1 mouse cellular context compared by ENCODE assay signal in genomic region chr19:5488878-5489571, GRCm38 (mm10).
TF ChIP-seq lines count a peak whose summit lies in the region.

No protein-coding gene starts in this region.

TF ChIP-seq in MEL, 35 proteins besides CTCF, POLR2A, EP300 and RAD21 (continued from another document):
- TF ChIP-seq NELFE (IDR thresholded peaks at IDR 0.05; ENCODE audit: low read depth, low read length) (peak; percentile 83), UBTF (IDR thresholded peaks at IDR 0.05; ENCODE audit: borderline replicate concordance, insufficient read depth, low read depth, low read length) (no peak), POLR2AphosphoS5 (IDR thresholded peaks at IDR 0.05; ENCODE audit: borderline replicate concordance, low read depth, low read length) (0 out of 2 replicates have a peak, but pooled peaks have one; percentile 65), ZNF384 (IDR thresholded peaks at IDR 0.05; ENCODE audit: low read depth, low read length) (no peak), E2F4 (IDR thresholded peaks at IDR 0.05; ENCODE audit: borderline replicate concordance, low read depth, low read length) (no peak), MEF2A (IDR thresholded peaks at IDR 0.05; ENCODE audit: extremely low read depth, insufficient replicate concordance, low read depth, low read length, poor library complexity, severe bottlenecking) (no peak), MAX (IDR thresholded peaks at IDR 0.05; ENCODE audit: low read length) (peak; percentile 25; the same call in 1 of the 2 replicates), NRF1 (IDR thresholded peaks at IDR 0.05; ENCODE audit: insufficient read depth, low read depth, low read length, poor library complexity, severe bottlenecking) (no peak), HCFC1 (IDR thresholded peaks at IDR 0.05; ENCODE audit: low read depth, low read length) (peak; percentile 89), MAZ (IDR thresholded peaks at IDR 0.05; ENCODE audit: low read depth, low read length) (peak; percentile 94)
